Mouse (Mus musculus): ENCODE results near the gene Gm20388. TPM values are rescaled to one million over a fixed set of nuclear protein-coding genes. Genes with fewer than 3 reads are reported as not detected.

Gm20388 gene
- polyA plus RNA-seq, 1 experiment: 10.6 TPM

DNA sequence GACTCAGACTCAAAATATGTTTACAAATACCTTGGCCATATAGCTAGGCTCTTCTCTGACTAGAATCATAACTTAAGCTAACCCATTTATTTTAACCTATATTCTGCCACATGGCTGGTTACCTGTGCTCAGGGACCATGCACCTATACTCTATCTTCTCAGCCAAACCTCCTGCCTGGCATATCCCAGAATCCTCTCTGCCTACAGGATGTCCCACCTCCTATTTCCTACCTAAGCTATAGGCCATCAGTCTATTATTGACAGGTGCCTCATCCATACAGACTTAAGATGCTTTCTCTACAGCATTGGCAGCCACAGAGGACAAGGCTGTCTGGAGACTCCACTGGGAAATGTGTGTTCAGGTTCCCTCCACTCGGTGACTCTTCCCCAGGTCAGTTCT is 1468.7 kb downstream of the Gm20388 start:
- H3K4me3 ChIP-seq (replicated peaks; ENCODE audit: control insufficient read depth, low read depth, low read length): no peak overlapping the region
- TF ChIP-seq CTCF (IDR thresholded peaks at IDR 0.05; ENCODE audit: control insufficient read depth, insufficient read depth, low read length) (no peak), POLR2A (IDR thresholded peaks at IDR 0.05; ENCODE audit: borderline replicate concordance, control insufficient read depth, low read depth, low read length) (no peak)
- no peak overlapping the region for H3K27ac ChIP-seq (ENCODE audit: control insufficient read depth, insufficient read depth, low read depth, low read length, poor library complexity)
- WGBS: 84% methylated on average over 1 of the region's 1 CpGs
- peaks cover 1% of the 10 kb centered on the region for H3K4me1 ChIP-seq (ENCODE audit: control insufficient read depth, insufficient read depth, low read length)

DNA sequence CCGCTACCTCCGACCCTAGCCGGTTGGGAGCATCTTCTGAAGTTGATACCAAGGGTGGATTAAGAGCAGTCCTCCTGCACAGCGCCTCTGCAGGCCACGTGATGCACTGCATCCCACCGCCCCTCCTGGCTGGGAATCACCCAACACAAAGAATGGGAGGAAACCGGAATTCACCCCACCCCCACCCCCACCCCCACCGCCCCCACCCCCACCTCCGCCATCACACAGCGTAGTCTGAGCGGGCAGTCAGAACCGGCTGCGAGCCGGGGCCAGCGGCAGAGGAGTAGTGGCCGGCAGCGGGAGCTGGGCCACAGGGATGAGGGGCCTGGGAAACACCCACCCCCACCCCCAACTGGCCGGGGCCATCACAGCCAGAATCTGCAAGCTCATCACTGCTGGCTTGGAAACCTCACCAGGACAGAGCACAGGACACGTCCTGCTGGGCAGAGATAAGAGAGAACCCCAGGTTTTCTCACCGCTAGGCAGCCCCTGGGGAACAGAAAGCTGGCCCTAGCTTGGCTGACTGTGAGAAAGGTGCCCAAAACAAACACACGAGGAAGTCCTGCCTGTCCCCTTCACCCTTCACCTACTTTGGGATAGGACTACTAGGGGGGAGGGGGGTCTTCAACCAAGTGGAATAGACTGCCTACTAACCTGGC is 1472.1 kb downstream of the Gm20388 start:
- Histone ChIP-seq H3K4me1 (ENCODE audit: control insufficient read depth, insufficient read depth, low read length) (peaks cover 2% of the 10 kb centered on the region), H3K27ac (ENCODE audit: control insufficient read depth, insufficient read depth, low read depth, low read length, poor library complexity) (no peak overlapping the region), H3K4me3 (replicated peaks; ENCODE audit: control insufficient read depth, low read depth, low read length) (no peak overlapping the region)
- 2% methylated on average over 21 of the region's 21 CpGs for WGBS
- TF ChIP-seq POLR2A (IDR thresholded peaks at IDR 0.05; ENCODE audit: borderline replicate concordance, control insufficient read depth, low read depth, low read length): no peak
- TF ChIP-seq CTCF (IDR thresholded peaks at IDR 0.05; ENCODE audit: control insufficient read depth, insufficient read depth, low read length): peak; percentile 78

DNA sequence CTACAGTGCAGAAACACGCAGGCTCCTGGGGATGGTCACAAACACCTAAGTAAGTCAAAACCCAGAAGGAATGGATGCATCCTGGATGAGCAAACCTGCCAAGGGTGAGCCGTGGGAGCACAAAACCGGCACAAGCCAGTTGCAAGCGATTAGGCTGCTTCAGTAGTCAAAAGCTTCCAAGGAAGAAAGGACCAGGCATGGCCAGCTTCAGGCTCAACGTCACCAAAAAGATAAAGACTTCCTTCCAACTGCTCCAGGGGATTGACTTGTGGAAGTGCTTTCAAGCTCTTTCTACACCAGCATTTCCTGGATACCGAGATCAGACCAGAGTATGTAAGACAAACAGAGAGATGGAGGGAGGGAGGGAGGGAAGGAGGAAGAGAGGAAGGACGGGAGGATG is 1474.9 kb downstream of the Gm20388 start:
- no peak overlapping the region for H3K27ac ChIP-seq (ENCODE audit: control insufficient read depth, insufficient read depth, low read depth, low read length, poor library complexity)
- H3K4me1 ChIP-seq (ENCODE audit: control insufficient read depth, insufficient read depth, low read length): peaks cover 2% of the 10 kb centered on the region
- WGBS: 48% methylated on average over 7 of the region's 7 CpGs
- no peak overlapping the region for H3K4me3 ChIP-seq (replicated peaks; ENCODE audit: control insufficient read depth, low read depth, low read length)
- TF ChIP-seq CTCF (IDR thresholded peaks at IDR 0.05; ENCODE audit: control insufficient read depth, insufficient read depth, low read length) (no peak), POLR2A (IDR thresholded peaks at IDR 0.05; ENCODE audit: borderline replicate concordance, control insufficient read depth, low read depth, low read length) (no peak)

DNA sequence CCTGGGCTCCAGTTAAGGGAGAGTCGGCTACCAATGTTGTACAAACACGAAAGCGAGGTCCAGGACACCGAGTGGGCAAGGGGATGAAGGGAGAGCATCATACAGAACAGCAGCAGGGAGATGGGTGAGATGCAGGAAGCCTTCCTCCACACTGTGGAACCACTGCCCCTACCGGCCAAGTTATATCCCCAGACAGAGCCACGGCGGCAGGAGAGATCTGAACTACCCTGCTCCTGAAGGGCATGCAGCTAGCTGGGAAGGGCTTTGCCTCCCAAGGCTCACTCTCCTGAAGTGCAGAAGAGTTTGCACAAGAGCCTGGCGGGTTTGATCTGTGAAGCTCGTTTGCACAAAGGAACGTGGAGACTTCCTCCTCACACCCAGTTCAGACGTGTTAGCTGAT is 1480.0 kb downstream of the Gm20388 start:
- 8% methylated on average over 11 of the region's 11 CpGs for WGBS
- TF ChIP-seq CTCF (IDR thresholded peaks at IDR 0.05; ENCODE audit: control insufficient read depth, insufficient read depth, low read length) (no peak), POLR2A (IDR thresholded peaks at IDR 0.05; ENCODE audit: borderline replicate concordance, control insufficient read depth, low read depth, low read length) (no peak)
- H3K27ac ChIP-seq (ENCODE audit: control insufficient read depth, insufficient read depth, low read depth, low read length, poor library complexity): no peak overlapping the region
- no peaks in the 10 kb centered on the region for H3K4me1 ChIP-seq (ENCODE audit: control insufficient read depth, insufficient read depth, low read length)
- H3K4me3 ChIP-seq (replicated peaks; ENCODE audit: control insufficient read depth, low read depth, low read length): no peak overlapping the region

DNA sequence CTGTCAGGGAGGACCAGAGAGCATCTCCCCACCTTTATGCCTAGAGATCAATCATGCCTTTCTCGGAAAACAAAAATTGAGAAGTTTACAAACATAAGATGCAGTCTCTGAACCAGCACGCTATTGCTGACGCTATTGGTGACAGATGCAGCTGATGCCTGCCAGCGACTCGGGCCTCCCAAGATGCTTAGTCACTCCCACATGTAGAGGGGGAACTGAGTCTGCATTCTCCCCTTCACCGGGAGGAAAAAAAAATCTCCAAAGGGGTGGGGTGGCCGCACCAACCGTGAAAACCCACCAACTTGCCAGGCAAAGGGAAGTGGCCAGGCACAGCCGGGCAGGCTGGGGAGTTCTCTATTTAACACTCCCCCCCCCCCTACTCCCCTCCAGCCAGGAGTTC is 1480.6 kb downstream of the Gm20388 start:
- H3K27ac ChIP-seq (ENCODE audit: control insufficient read depth, insufficient read depth, low read depth, low read length, poor library complexity): no peak overlapping the region
- 1% methylated on average over 9 of the region's 9 CpGs for WGBS

DNA sequence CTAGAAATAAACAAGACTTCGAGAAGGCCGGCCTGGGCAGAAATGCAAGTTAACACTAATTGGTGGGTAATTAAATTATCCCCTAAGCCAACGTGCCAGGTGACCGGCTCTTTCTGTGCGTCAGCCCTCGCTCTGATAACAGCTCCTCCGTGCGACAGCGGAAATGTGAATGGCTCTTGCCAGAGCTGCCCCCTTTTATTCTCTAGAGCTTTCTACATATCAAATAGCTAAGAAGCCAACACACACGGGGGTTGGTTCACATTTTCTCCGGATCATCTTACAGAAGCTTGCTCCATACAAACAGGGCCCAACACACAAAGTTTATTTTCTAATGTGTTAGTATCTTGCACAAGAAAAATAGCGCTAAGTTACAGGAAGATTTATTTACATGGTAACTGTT is 1481.1 kb downstream of the Gm20388 start:
- 6% methylated on average over 12 of the region's 12 CpGs for WGBS
- TF ChIP-seq POLR2A (IDR thresholded peaks at IDR 0.05; ENCODE audit: borderline replicate concordance, control insufficient read depth, low read depth, low read length) (no peak), CTCF (IDR thresholded peaks at IDR 0.05; ENCODE audit: control insufficient read depth, insufficient read depth, low read length) (no peak)
- H3K27ac ChIP-seq (ENCODE audit: control insufficient read depth, insufficient read depth, low read depth, low read length, poor library complexity): no peak overlapping the region
- no peaks in the 10 kb centered on the region for H3K4me1 ChIP-seq (ENCODE audit: control insufficient read depth, insufficient read depth, low read length)
- no peak overlapping the region for H3K4me3 ChIP-seq (replicated peaks; ENCODE audit: control insufficient read depth, low read depth, low read length)

More for the DNA sequence above, 1480.6 kb downstream of the Gm20388 start:
- TF ChIP-seq POLR2A (IDR thresholded peaks at IDR 0.05; ENCODE audit: borderline replicate concordance, control insufficient read depth, low read depth, low read length) (no peak), CTCF (IDR thresholded peaks at IDR 0.05; ENCODE audit: control insufficient read depth, insufficient read depth, low read length) (no peak)
- no peaks in the 10 kb centered on the region for H3K4me1 ChIP-seq (ENCODE audit: control insufficient read depth, insufficient read depth, low read length)
- H3K4me3 ChIP-seq (replicated peaks; ENCODE audit: control insufficient read depth, low read depth, low read length): no peak overlapping the region

DNA sequence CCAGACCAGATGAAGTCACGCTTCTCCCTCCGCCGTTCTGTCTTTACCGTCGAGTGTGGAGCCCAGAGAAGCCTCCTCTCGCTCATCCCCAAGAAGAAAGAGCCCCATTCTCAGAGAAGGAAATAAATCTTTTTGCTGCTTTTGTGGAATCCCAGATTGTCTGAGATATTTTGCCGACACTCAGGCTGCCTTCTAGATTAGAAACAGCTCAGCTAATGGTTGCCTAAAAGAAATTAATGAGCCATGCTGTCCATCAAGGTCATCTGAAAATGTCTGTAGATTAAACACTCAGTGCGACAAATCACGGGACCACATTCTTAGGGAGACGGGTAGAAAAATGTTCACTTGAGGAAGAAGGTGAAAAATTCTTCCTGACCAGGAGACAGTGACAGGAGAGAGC is 1481.8 kb downstream of the Gm20388 start:
- Histone ChIP-seq H3K4me3 (replicated peaks; ENCODE audit: control insufficient read depth, low read depth, low read length) (no peak overlapping the region), H3K27ac (ENCODE audit: control insufficient read depth, insufficient read depth, low read depth, low read length, poor library complexity) (no peak overlapping the region), H3K4me1 (ENCODE audit: control insufficient read depth, insufficient read depth, low read length) (no peaks in the 10 kb centered on the region)
- WGBS: 59% methylated on average over 10 of the region's 10 CpGs
- no peak for TF ChIP-seq POLR2A (IDR thresholded peaks at IDR 0.05; ENCODE audit: borderline replicate concordance, control insufficient read depth, low read depth, low read length)
- TF ChIP-seq CTCF (IDR thresholded peaks at IDR 0.05; ENCODE audit: control insufficient read depth, insufficient read depth, low read length): no peak

DNA sequence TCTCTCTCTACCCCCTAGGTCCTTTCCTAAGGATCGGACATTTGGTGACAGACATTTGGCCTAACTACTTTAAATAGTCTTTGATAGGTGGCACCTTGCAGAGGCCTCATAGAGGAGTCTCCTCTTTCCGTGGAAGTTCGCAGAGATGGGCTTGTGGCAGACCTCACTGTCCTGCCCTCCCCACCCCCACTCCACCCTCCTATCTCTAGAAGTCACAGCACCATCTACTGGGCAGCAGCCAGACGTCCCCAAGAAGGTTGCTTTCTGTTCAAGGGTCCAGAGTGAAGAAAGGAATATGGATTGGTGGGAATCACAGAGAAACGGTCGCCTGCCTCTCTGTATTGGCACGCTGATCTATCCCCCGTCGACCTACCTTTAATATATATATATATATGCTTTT is 1482.5 kb downstream of the Gm20388 start:
- Histone ChIP-seq H3K27ac (ENCODE audit: control insufficient read depth, insufficient read depth, low read depth, low read length, poor library complexity) (no peak overlapping the region), H3K4me3 (replicated peaks; ENCODE audit: control insufficient read depth, low read depth, low read length) (no peak overlapping the region), H3K4me1 (ENCODE audit: control insufficient read depth, insufficient read depth, low read length) (no peaks in the 10 kb centered on the region)
- WGBS: 13% methylated on average over 9 of the region's 9 CpGs
- TF ChIP-seq POLR2A (IDR thresholded peaks at IDR 0.05; ENCODE audit: borderline replicate concordance, control insufficient read depth, low read depth, low read length) (no peak), CTCF (IDR thresholded peaks at IDR 0.05; ENCODE audit: control insufficient read depth, insufficient read depth, low read length) (no peak)

DNA sequence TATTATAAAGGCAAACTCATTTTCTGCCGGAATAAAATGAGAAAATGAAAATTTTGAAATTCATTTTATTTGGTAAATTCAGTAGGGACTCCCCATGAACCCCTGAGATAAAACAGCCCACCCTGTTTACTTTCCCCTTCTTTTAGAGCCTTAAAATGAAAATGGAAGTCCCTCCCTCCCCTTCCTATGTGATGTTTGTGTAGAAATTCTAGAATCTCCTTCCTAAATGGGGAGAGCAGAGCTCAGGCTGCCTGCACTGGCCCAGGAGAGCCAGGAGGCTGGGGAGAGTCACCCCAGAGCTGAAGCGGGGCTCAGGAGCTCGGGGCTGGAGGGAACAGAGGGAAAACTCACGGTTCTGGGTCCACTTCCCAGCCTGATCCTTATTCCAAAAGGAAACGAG is 1484.0 kb downstream of the Gm20388 start:
- H3K4me1 ChIP-seq (ENCODE audit: control insufficient read depth, insufficient read depth, low read length): no peaks in the 10 kb centered on the region
- WGBS: 67% methylated on average over 5 of the region's 5 CpGs
- no peak overlapping the region for H3K4me3 ChIP-seq (replicated peaks; ENCODE audit: control insufficient read depth, low read depth, low read length)

More for the DNA sequence above, 1484.0 kb downstream of the Gm20388 start:
- TF ChIP-seq POLR2A (IDR thresholded peaks at IDR 0.05; ENCODE audit: borderline replicate concordance, control insufficient read depth, low read depth, low read length) (no peak), CTCF (IDR thresholded peaks at IDR 0.05; ENCODE audit: control insufficient read depth, insufficient read depth, low read length) (no peak)
- no peak overlapping the region for H3K27ac ChIP-seq (ENCODE audit: control insufficient read depth, insufficient read depth, low read depth, low read length, poor library complexity)

Data from bone marrow, adult 2 months (tissue).